Comparison of ENCODE assay signal across 23 mouse cellular contexts in the genomic region with DNA sequence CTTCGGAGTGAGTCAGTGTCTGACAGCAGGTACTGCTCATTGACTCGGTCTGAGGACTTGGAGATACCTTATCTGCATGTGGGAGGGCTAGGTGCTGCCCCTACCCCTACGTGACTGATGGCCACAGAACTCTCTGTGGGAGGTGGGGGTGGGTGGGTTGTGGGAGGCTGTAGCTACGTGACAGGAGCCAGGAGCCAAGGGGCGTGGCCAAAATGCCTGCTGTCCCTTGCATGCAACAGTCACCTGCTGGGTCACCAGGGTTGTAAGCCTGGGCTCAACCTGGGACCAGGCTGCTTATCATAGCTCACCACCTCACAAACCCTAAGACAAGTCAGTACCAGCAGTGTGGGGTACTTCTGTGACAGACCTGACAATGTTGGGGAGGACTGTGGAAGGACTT. TPM values are rescaled to one million over a fixed set of nuclear protein-coding genes. Genes with fewer than 3 reads are reported as not detected.
"Had no signal": no experiment of that assay in that cellular context is flagged by ENCODE, and none has a peak within 500 bp of the region (broad histone marks: within the 10 kb centered on the region; RNA-seq: fewer than 3 reads in every experiment).

No protein-coding gene starts in this region.

- H3K36me3 ChIP-seq: liver, embryonic 13.5 days; lung, embryonic 15.5 days; neural tube, embryonic 12.5 days; neural tube, embryonic 15.5 days; stomach, embryonic 15.5 days had no signal

- H3K27me3 ChIP-seq: liver, embryonic 13.5 days; lung, embryonic 15.5 days; neural tube, embryonic 12.5 days; neural tube, embryonic 15.5 days; stomach, embryonic 15.5 days had no signal

- H3K4me2 ChIP-seq: liver, embryonic 13.5 days; lung, embryonic 15.5 days; midbrain, embryonic 11.5 days; neural tube, embryonic 12.5 days; neural tube, embryonic 15.5 days; stomach, embryonic 15.5 days had no signal

- ATAC-seq: intestine, postnatal 0 days had no signal

- H3K9ac ChIP-seq: liver, embryonic 13.5 days; lung, embryonic 15.5 days; neural tube, embryonic 12.5 days; neural tube, embryonic 15.5 days; stomach, embryonic 15.5 days had no signal

- H3K27ac ChIP-seq: kidney, postnatal 0 days; left cerebral cortex, adult 2 months; liver, embryonic 13.5 days; lung, embryonic 15.5 days; neural tube, embryonic 12.5 days; neural tube, embryonic 15.5 days; stomach, embryonic 15.5 days had no signal

- DNase-seq: kidney, adult 2 months; kidney, postnatal 25 days; layer of hippocampus, postnatal 36 days; liver, embryonic 13.5 days; lung, adult 18-20 months; lung, postnatal 10 days; lung, postnatal 36 days; midbrain, embryonic 14.5 days; right cerebral cortex, adult 18-20 months; right cerebral cortex, postnatal 14 days; spleen, adult 18-20 months; thymus, postnatal 25 days had no signal

- H3K4me3 ChIP-seq: left cerebral cortex, adult 2 months; liver, embryonic 13.5 days; lung, embryonic 15.5 days; neural tube, embryonic 12.5 days; neural tube, embryonic 15.5 days; stomach, embryonic 15.5 days had no signal

- H3K9me3 ChIP-seq: liver, embryonic 13.5 days; lung, embryonic 15.5 days; stomach, embryonic 15.5 days had no signal

RNA-seq across cellular contexts. Expression of a gene that starts 28.4 kb away (rescaled TPM):
- total RNA-seq: megakaryocyte-erythroid progenitor cell, adult 5-6 weeks had no signal
- polyA plus RNA-seq: kidney, embryonic 14.5 days; liver, embryonic 13.5 days; thymus, postnatal 0 days had no signal
